ENCODE assay signal across 10 mouse cellular contexts in the genomic region with DNA sequence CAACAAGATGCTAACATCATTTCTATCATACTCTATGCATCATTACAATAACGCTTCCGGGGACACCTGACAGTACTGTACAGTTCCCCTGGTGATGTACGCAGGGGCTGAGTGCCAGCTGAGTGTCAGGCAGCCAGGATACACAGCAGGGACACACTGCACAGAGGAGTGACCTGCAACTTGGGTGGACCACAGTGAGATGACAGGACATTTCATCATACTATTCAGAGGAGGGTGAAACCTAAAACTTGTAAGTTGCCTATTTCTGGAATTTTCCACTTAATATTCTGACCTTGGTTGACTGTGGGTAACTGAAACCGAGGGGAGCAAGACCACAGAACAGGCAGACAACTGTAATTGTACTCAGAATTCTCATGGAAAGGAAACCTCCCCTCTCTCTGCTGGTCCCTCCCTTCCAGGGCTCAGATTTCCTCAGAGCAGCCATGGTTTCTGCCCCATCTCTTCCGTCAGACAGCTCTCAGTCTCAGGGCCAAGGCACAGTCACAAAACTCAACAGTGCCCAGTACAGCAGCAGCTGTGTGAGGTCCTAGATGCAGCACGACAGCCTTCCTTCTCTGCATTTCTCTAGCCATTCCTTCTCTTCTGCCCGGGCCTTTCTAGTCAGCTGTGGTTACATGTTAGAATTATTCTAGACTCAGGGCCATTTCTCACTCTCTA. TPM values are rescaled to one million over a fixed set of nuclear protein-coding genes. Genes with fewer than 3 reads are reported as not detected.
DNase-seq lines count a peak whose midpoint lies in the region; ATAC-seq lines count a peak whose summit lies in the region.
"Had no signal": no experiment of that assay in that cellular context is flagged by ENCODE, and none has a peak within 500 bp of the region (broad histone marks: within the 10 kb centered on the region; RNA-seq: fewer than 3 reads in every experiment).

No protein-coding gene starts in this region.

- peaks cover 19% of the 10 kb centered on the region for H3K36me3 ChIP-seq in heart, embryonic 14.5 days (ENCODE audit: control insufficient read depth, insufficient read depth, low read length)
- peaks cover 9% of the 10 kb centered on the region; the same call in 1 of the 2 replicates for H3K36me3 ChIP-seq in limb, embryonic 13.5 days
- H3K36me3 ChIP-seq in midbrain, embryonic 10.5 days, result 0 out of 2 replicates have a peak, but pooled peaks cover 3% of the 10 kb centered on the region

- H3K9me3 ChIP-seq in heart, embryonic 14.5 days (ENCODE audit: control insufficient read depth, low read length), result no peaks in the 10 kb centered on the region
- H3K9me3 ChIP-seq in limb, embryonic 13.5 days, result no peaks in the 10 kb centered on the region
- no peaks in the 10 kb centered on the region for H3K9me3 ChIP-seq in midbrain, embryonic 10.5 days (replicated peaks)

- H3K4me1 ChIP-seq in heart, embryonic 14.5 days (ENCODE audit: control insufficient read depth in 2 of 2, insufficient read depth in 2 of 2, low read length in 2 of 2), result peaks cover 0 to 2% of the 10 kb centered on the region in 2 experiments; a peak in 1 of 4 replicates
- peaks cover 10% of the 10 kb centered on the region; the same call in 1 of the 2 replicates for H3K4me1 ChIP-seq in limb, embryonic 13.5 days
- H3K4me1 ChIP-seq in midbrain, embryonic 10.5 days, result no peaks in the 10 kb centered on the region

- H3K4me3 ChIP-seq in heart, embryonic 14.5 days (ENCODE audit: control insufficient read depth in 1 of 2, insufficient read depth in 1 of 2, low read depth in 1 of 2, low read length in 2 of 2), result no peak overlapping the region
- no peak overlapping the region for H3K4me3 ChIP-seq in limb, embryonic 13.5 days
- H3K4me3 ChIP-seq in midbrain, embryonic 10.5 days, result no peak overlapping the region

- H3K27ac ChIP-seq in heart, embryonic 14.5 days (replicated peaks in 1 of 2; ENCODE audit: control insufficient read depth in 1 of 2, insufficient read depth in 1 of 2, low read depth in 2 of 2, low read length in 2 of 2), result peak overlapping the region; percentile 71 to 77; a peak in 3 of 4 replicates
- peak overlapping the region; percentile 63 for H3K27ac ChIP-seq in limb, embryonic 13.5 days
- H3K27ac ChIP-seq in midbrain, embryonic 10.5 days (replicated peaks), result no peak overlapping the region

- 52% methylated on average over 7 of the region's 7 CpGs for WGBS in heart, embryonic 14.5 days
- 59% methylated on average over 7 of the region's 7 CpGs for WGBS in limb, embryonic 13.5 days
- 77% methylated on average over 7 of the region's 7 CpGs for WGBS in midbrain, embryonic 10.5 days

- H3K27me3 ChIP-seq in heart, embryonic 14.5 days (ENCODE audit: control insufficient read depth, insufficient read depth, low read length), result no peaks in the 10 kb centered on the region
- H3K27me3 ChIP-seq in limb, embryonic 13.5 days, result no peaks in the 10 kb centered on the region
- H3K27me3 ChIP-seq in midbrain, embryonic 10.5 days (ENCODE audit: low read depth, poor library complexity, severe bottlenecking), result no peaks in the 10 kb centered on the region

- no peak for DNase-seq in heart, adult 8-10 months (ENCODE audit: low spot score)
- DNase-seq in 3T3-L1 (ENCODE audit: low read depth, low spot score), result peak; percentile 78
- DNase-seq in layer of hippocampus, postnatal 10 days (ENCODE audit: low spot score in 2 of 2), result no peak
- DNase-seq in adrenal gland, adult 2 months, result no peak
- DNase-seq in midbrain, embryonic 10.5 days (ENCODE audit: low spot score), result no peak
- DNase-seq: gastrocnemius, postnatal 10 days; lung, postnatal 14 days had no signal

- H3K9ac ChIP-seq in heart, embryonic 14.5 days (ENCODE audit: low read length), result no peak overlapping the region
- 0 out of 2 replicates have a peak overlapping the region, but pooled peaks have one; percentile 25 for H3K9ac ChIP-seq in limb, embryonic 13.5 days

- peak; percentile 68 for ATAC-seq in heart, embryonic 14.5 days (ENCODE audit: insufficient number of reproducible peaks, insufficient read depth, low FRiP score, low read depth)
- ATAC-seq in common myeloid progenitor, adult 5-6 weeks (replicated peaks; ENCODE audit: low read depth, poor library complexity, severe bottlenecking), result 0 out of 2 replicates have a peak, but pooled peaks have one; percentile 15
- ATAC-seq in limb, embryonic 13.5 days (ENCODE audit: low FRiP score, low read depth), result 0 out of 2 replicates have a peak, but pooled peaks have one; percentile 54

- H3K4me2 ChIP-seq in heart, embryonic 14.5 days (ENCODE audit: low read length), result no peak overlapping the region
- no peak overlapping the region for H3K4me2 ChIP-seq in limb, embryonic 13.5 days (replicated peaks)

RNA-seq across cellular contexts. Expression of gene Mlh3, which starts 14.2 kb away (rescaled TPM):
- 6.2 and 7.6 TPM in 2 replicates for polyA plus RNA-seq in heart, embryonic 14.5 days (2014; fragmentation: Nextera tagmentation; extraction: Ambion mirVana)
- total RNA-seq in heart, adult 8-10 months (2022), result 10 to 100 TPM in 2 of 4 experiments, 1 to 10 TPM in 2; 9.4 to 11.3 (median 10.3) TPM
- 11.8 and 14.3 TPM in 2 replicates for total RNA-seq in common myeloid progenitor, adult 5-6 weeks (2017)
- 10.0 and 10.8 TPM in 2 replicates for polyA plus RNA-seq in limb, embryonic 13.5 days (2015; fragmentation: Nextera tagmentation; extraction: Ambion mirVana)
- 10 to 100 TPM; 12.3 to 13.3 TPM for total RNA-seq in layer of hippocampus, postnatal 10 days (2021)
- 10 to 100 TPM in 1 of 2 experiments, 1 to 10 TPM in 1; 7.8 to 15.9 TPM for total RNA-seq in adrenal gland, adult 2 months (2021)
- polyA plus RNA-seq in adrenal gland, adult 2 months (2012; rRNA removed), result 2.0 and 2.2 TPM in 2 replicates
- polyA plus RNA-seq in midbrain, embryonic 10.5 days (2016; fragmentation: Nextera tagmentation; extraction: Ambion mirVana), result 8.2 and 8.8 TPM in 2 replicates

RNA-seq across cellular contexts. Expression of gene Acyp1, which starts 32.0 kb away (rescaled TPM):
- polyA plus RNA-seq in heart, embryonic 14.5 days (2014; fragmentation: Nextera tagmentation; extraction: Ambion mirVana), result 70.0 and 79.7 TPM in 2 replicates
- total RNA-seq in heart, adult 8-10 months (2022), result 10 to 100 TPM; 20.6 to 27.9 (median 22.9) TPM
- 46.1 and 81.3 TPM in 2 replicates for total RNA-seq in common myeloid progenitor, adult 5-6 weeks (2017)
- 44.8 and 48.4 TPM in 2 replicates for polyA plus RNA-seq in limb, embryonic 13.5 days (2015; fragmentation: Nextera tagmentation; extraction: Ambion mirVana)
- 10 to 100 TPM; 30.6 to 31.9 TPM for total RNA-seq in layer of hippocampus, postnatal 10 days (2021)
- 10 to 100 TPM; 32.2 to 33.3 TPM for total RNA-seq in adrenal gland, adult 2 months (2021)
- 3.9 and 6.0 TPM in 2 replicates for polyA plus RNA-seq in adrenal gland, adult 2 months (2012; rRNA removed)
- 60.3 and 61.4 TPM in 2 replicates for polyA plus RNA-seq in midbrain, embryonic 10.5 days (2016; fragmentation: Nextera tagmentation; extraction: Ambion mirVana)

RNA-seq across cellular contexts. Expression of gene Zc2hc1c, which starts 32.2 kb away (rescaled TPM):
- 0.93 and 1.1 TPM in 2 replicates for polyA plus RNA-seq in heart, embryonic 14.5 days (2014; fragmentation: Nextera tagmentation; extraction: Ambion mirVana)
- 1 to 10 TPM; 2.6 to 3.2 (median 2.6) TPM for total RNA-seq in heart, adult 8-10 months (2022)
- total RNA-seq in common myeloid progenitor, adult 5-6 weeks (2017), result 0.27 and 0.58 TPM in 2 replicates
- 1.0 and 1.2 TPM in 2 replicates for polyA plus RNA-seq in limb, embryonic 13.5 days (2015; fragmentation: Nextera tagmentation; extraction: Ambion mirVana)
- under 1 TPM; 0.33 to 0.71 TPM for total RNA-seq in layer of hippocampus, postnatal 10 days (2021)
- total RNA-seq in adrenal gland, adult 2 months (2021), result 1 to 10 TPM; 1.2 to 2.5 TPM
- polyA plus RNA-seq in adrenal gland, adult 2 months (2012; rRNA removed), result 0.29 and 0.57 TPM in 2 replicates
- polyA plus RNA-seq in midbrain, embryonic 10.5 days (2016; fragmentation: Nextera tagmentation; extraction: Ambion mirVana), result 1.2 and 1.5 TPM in 2 replicates

RNA-seq across cellular contexts. Expression of gene Eif2b2, which starts 36.9 kb away (rescaled TPM):
- 49.7 and 60.0 TPM in 2 replicates for polyA plus RNA-seq in heart, embryonic 14.5 days (2014; fragmentation: Nextera tagmentation; extraction: Ambion mirVana)
- total RNA-seq in heart, adult 8-10 months (2022), result 10 to 100 TPM; 39.5 to 50.6 (median 45.2) TPM
- total RNA-seq in common myeloid progenitor, adult 5-6 weeks (2017), result 82.3 and 89.5 TPM in 2 replicates
- polyA plus RNA-seq in limb, embryonic 13.5 days (2015; fragmentation: Nextera tagmentation; extraction: Ambion mirVana), result 78.3 and 79.9 TPM in 2 replicates
- 10 to 100 TPM; 57.4 to 85.0 TPM for total RNA-seq in layer of hippocampus, postnatal 10 days (2021)
- 10 to 100 TPM; 64.2 to 95.9 TPM for total RNA-seq in adrenal gland, adult 2 months (2021)
- polyA plus RNA-seq in adrenal gland, adult 2 months (2012; rRNA removed), result 94.8 and 100.0 TPM in 2 replicates
- polyA plus RNA-seq in midbrain, embryonic 10.5 days (2016; fragmentation: Nextera tagmentation; extraction: Ambion mirVana), result 120 and 121 TPM in 2 replicates

Comparison
In these comparisons a context has a peak if more than half of its experiments do, and no peak if none do; other contexts are left out.
1. ATAC-seq: peak in every context shown above with its lines; median percentile 68 in heart, embryonic 14.5 days; 54 in limb, embryonic 13.5 days; 15 in common myeloid progenitor, adult 5-6 weeks.